Mouse (Mus musculus) c-Kit-positive CD71-positive TER-119-negative erythroid progenitor cells, embryonic 14.5 days (primary cell): Measurements from ENCODE around the gene Pepd.

Experiments used
- DNase-seq: peaks from one replicate; pipeline ENCODE4 v3.0.0-alpha.2; 2013; ENCODE audit warnings: low read depth

Pepd gene

DNA sequence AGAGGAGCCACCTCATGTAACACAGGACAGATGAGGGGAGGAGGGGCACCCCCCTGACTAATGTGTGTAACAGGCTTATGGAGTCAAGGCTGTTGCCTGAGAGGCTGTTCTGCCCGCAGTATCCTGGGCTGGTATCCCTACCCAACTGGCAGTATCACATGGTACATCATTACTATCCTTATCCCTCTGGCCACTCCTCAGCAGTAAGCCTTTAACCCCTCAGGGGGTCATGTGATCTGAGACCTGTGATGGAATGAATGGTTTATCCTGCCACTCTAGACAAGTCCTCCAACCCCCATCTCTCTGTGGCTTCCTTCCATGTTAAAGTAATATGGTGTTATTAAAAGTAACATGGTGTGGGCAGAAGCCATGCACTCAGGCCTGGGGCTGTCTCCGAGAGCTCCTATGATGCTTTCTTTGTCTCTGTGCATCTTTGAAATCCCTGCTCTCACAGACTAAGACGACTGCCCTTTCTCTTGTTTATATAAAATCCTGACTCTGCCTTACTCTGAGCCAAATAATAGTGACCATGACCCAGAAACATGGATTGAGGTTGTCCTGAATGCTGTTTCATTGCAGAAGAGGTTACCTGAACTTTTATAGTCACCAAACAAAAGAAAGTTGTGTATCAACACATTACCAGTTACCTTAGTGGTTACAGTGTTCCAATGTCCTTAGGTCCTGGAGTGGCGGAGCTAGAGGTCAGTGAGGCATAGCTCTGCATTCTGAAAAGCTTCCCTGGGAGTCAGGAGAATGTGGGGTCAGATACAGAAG is 71.7 kb downstream of the Pepd start:
- DNase-seq = no peak

GRCm38 (mm10) chr7:34984526-34985133 is 72.5 kb downstream of the Pepd start:
- no peak for DNase-seq

GRCm38 (mm10) chr7:34985216-34985615 is 73.0 kb downstream of the Pepd start:
- DNase-seq = no peak

DNA sequence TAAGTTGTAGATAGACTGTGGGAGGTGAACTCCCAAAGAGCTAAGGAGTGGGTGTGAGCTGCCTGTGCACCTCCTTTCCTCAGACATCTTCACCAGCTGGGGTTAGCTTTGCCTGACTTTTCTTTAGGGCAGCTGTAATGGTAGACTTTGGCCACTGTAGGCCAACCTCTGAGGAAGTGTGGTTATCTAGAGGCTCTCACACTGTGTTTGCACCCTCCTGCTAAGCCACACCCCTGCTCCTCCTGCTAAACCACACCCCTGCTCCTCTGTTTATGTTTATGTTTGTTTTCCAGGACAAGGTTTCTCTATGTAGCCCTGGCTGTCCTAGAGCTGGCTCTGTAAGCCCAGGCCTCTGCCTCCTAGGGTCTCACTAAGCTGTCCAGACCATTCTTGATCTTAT is 73.5 kb downstream of the Pepd start:
- DNase-seq = peak; percentile 25

- no peak for DNase-seq
Observed at GRCm38 (mm10) chr7:34986575-34987150, 74.5 kb downstream of the Pepd start.

DNA sequence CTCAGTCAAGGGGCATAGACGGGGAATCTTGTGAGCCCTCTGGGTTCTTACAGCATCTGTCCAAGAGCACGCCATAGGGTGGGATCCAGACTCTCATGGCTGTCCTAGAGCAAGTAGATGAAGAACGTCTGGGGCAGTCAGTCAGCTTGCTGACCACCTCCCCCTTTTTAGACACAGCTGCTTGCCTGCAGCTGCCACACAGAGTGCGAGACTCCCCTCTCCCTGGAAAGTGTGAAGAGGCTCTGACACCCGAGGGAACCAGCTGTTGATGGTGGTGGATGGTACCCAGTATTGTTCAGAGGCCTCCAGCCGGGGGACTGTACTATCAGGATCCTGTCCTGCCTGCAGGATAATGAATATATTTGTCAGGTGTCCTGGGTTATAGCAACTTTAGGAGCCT is 75.1 kb downstream of the Pepd start:
- no peak for DNase-seq

- DNase-seq = no peak
Observed at GRCm38 (mm10) chr7:34988488-34988887, 76.3 kb downstream of the Pepd start.

DNA sequence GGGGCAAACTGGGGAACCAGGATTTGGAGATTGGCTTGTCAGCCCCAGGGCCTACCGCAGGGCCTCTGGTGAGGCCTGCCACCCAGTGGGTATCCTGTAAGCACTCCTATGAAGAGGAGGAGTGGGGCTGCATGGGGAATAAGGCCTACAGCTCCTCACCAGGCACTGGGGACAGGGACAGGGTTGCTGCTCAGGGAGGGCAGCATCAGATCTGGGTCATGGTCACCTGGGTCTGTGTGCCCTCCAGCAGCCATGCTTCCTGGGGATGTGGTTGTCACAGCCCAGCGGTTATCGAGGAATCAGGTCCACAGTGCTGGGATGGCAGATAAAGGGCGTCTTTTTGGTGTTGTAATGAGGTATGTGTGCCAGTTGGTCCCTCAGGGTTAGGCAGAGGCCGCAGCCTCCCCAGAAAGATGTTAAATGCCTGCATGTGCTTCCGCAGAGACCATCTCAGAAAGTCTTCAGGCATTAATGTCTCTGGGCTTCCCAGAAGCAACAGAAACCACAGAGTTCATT is 79.6 kb downstream of the Pepd start:
- no peak for DNase-seq

GRCm38 (mm10) chr7:34992766-34993165 is 80.6 kb downstream of the Pepd start:
- DNase-seq = no peak

DNA sequence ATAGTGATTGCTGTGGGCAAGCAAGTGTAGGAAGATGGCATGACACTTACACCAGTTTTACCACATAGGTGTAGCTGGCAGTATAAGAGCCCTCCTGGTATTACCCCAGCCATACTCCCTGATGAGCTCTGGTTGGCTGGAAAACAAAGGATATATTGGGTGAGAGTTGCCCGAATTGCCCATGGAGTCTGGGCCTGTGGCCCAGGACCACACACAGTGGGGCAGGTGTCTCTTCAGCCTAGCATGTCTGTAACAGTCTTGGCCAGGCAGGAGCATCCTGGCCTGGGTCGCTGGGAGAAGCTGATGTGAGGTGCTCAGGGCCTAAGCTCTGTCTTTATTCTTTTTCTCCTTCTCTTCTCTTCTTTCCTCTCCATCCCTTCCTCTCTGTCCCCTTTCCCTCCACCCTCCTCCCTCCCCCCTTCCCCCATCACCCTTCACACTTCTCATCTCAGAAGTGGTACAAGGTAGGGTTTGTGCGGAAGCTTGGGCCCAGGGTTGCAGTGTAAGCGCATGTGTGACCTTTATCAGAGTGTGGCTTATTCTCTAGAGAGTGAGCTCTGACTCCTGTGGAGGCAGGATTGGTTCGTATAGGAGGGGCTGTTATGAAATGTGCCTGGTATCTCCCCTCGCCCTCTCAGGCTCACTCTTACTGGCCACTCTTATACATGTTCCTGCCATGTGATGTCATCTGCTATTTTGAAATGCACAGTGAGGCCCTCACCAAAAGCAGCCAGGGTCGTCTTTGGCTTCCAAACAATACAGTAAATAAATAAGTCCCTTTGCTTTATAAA is 83.9 kb downstream of the Pepd start:
- no peak for DNase-seq

DNA sequence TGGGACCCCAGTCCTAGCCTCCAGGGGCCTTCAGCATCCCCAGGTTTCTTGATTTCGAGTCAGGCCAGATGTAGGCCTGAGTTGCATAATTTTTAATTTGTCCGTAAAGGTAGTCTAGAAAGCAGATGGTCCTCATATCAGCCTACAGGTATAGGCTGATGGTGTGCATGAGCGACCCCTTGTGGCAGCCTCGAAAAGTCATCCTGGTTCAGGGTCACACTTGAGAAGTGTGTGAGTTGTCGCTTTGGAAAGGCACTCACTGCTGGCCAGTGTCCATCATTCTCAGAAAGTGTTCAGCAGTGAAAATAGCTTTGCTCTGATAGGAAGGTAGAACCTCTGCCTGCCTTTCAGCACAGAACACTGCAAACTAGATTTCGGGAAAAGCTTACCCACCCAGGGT is 88.7 kb downstream of the Pepd start:
- DNase-seq = peak; percentile 34

DNA sequence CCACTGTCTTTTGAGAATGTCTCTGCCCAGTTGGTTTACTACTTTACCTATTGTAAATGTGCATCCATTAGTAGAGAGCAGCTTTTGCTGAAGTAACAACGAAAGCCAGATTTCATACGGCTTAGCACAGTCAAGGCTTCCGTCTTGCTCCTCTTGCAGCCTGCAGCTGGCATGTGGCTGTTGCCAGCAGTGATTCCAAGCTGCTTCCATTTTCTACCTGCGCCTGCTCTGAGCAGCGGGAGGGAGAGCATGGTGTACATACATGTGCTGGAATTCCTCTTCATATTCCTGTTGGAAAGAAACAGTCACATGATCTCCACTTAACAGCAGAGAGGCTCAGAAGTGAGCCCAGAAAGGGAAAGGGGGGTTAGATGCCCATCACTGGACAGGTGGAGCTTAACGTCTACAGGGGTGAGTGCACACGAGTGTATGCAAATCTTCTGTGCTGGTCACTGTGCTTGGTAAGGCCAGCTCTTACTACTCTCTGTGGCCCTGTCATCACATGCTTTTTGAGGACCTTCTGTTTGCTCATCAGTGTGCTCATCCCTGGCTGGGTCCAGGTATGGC is 91.1 kb downstream of the Pepd start:
- no peak for DNase-seq

DNA sequence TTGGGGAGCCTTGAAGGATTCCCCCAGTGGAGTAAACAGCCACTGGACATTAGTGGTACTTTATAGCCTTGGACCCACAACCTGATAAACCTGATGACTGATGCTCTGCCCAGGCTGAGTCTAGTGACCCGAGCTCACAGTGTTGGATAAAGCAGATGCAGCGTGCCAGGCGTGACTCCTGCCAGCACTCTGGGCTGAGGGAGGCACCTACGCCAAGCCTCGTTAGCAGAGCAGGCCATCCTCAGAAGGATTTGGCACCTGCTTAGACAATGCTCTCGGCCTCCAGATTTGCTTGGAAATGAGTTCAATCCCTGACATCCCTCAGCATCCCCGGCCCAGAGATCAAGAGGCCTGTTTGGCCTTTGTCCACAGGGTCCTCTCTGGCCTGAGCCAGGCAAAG is 94.5 kb downstream of the Pepd start:
- no peak for DNase-seq

DNA sequence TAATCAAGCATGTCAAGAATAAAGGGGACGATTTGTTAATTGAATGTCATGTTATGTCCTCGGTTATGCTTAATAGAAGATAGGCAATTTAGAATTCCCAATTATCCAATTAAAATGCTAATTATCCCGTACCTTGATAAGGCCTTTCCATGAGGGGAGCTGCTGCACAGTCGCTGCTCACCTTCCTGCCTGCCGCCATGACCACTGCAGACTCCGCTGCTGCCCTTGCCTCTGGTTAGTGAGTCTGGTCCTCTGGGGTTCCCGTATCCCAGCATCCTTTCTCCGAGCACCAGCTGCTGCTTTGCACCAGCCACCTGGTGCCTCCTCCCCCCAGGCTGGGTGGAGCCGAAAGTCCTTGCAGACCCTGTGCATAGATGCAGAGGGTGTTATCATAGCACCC is 101.0 kb downstream of the Pepd start:
- DNase-seq = no peak

- DNase-seq = no peak
Observed at GRCm38 (mm10) chr7:35015252-35015651, 103.1 kb downstream of the Pepd start.

DNA sequence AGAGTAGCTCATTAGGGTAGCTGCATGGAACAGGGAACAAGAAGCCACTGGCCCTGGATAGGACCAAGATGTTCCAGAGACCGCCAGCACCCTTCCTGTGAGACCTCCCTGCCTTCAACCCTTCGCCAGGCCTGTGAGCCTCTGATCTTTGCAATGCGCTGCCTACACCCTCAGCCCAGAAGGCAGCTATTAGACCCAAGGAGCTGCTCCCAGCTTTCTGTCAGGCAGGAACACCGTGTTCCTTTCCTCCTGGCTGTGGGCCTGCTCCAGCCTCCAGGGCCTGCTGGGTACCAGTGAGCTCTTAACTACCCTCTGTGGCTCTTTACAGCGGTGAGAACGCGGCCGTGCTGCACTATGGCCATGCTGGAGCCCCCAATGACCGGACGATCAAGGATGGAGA is 109.2 kb downstream of the Pepd start:
- DNase-seq = no peak

DNA sequence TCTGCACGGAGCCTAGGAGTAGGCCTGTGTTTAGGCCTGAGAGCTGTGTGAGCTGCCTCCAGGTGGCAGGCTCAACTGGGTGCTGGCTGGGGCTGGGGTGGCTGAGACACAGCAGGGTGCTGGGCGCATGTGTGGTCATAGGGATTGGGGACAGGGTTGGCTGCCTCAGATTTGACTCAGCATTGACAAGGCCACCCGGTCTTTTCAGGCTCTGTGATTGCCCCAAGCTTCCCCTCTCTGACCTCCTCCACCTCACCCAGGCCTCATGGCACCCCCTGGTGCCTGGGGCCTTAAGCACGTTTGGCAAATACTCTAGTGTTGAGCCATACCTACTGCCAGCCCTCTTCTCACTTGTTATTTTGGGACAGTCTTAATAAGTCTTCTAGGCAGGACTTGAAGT is 111.1 kb downstream of the Pepd start:
- no peak for DNase-seq

- no peak for DNase-seq
Observed at GRCm38 (mm10) chr7:35024426-35024825, 112.2 kb downstream of the Pepd start.

GRCm38 (mm10) chr7:35025409-35026275 is 113.5 kb downstream of the Pepd start:
- peak; percentile 48 for DNase-seq

GRCm38 (mm10) chr7:35026276-35026630 is 114.1 kb downstream of the Pepd start:
- DNase-seq = no peak

- no peak for DNase-seq
Observed at GRCm38 (mm10) chr7:35026838-35027291, 114.7 kb downstream of the Pepd start.
